Mouse (Mus musculus) E14TG2a.4 (cell line): ENCODE data around the gene Hmgcll1.
"Not testable (repeated sequence)": the region's sequence is repeated elsewhere in the genome, so short reads cannot be mapped to it uniquely, and the experiment has no call there.

Experiments used
- CTCF ChIP-seq: conservative IDR thresholded peaks from 2 replicates; pipeline ENCODE4 v1.5.1; 2014; ENCODE audit warnings: low read length
- POU5F1 ChIP-seq: IDR thresholded peaks from 2 replicates; pipeline ENCODE4 v1.6.1; 2014; ENCODE audit warnings: low read length, borderline replicate concordance

DNA sequence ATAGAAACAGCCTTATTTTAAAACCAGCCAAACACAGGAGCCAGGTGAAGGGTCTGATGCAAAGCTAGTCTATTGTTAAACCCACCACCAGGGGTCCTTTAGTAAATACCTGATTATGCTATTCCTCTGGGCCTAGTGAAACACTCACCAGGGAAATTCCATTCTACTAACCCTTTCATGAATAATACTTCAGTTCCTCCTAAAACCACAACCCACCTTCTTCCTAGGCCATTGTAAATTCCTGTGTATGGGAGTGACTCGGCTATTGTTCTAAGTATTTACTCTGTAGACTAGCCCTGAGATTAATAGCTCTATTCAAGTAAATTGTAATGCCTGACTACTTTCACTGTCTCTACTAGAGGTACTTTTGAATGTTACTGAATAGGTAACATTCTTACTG is 89.8 kb downstream of the Hmgcll1 start:
- not testable (repeated sequence) for TF ChIP-seq CTCF, POU5F1
